Mouse (Mus musculus): ENCODE measurements around the gene Gipr. TPM values are rescaled to one million over a fixed set of nuclear protein-coding genes. Genes with fewer than 3 reads are reported as not detected.

Gipr gene
- polyA plus RNA-seq, 1 experiment from 2014 or later = 3.6 TPM

- Histone ChIP-seq H3K9ac (ENCODE audit: low read depth, low read length) (peak overlapping the region; percentile 74), H3K4me2 (ENCODE audit: low read depth, low read length) (peak overlapping the region; percentile 70), H3K27me3 (replicated peaks; ENCODE audit: control insufficient read depth, insufficient read depth, low read length) (peaks cover 43% of the 10 kb centered on the region), H3K27ac (ENCODE audit: low read length) (no peak overlapping the region), H3K4me1 (ENCODE audit: control insufficient read depth, insufficient read depth, low read length) (peaks cover 24% of the 10 kb centered on the region), H3K36me3 (ENCODE audit: control insufficient read depth, insufficient read depth, low read length) (no peaks in the 10 kb centered on the region), H3K4me3 (ENCODE audit: low read length) (peak overlapping the region; percentile 64), H3K9me3 (ENCODE audit: control insufficient read depth, low read length) (no peaks in the 10 kb centered on the region)
- ATAC-seq = peak; percentile 57
- under 1% methylated on average over 26 of the region's 27 CpGs for WGBS
These were observed 15.0 kb upstream of the Gipr start for GRCm38 (mm10) chr7:19180862-19181429.

- H3K4me3 ChIP-seq (ENCODE audit: low read length) = no peak overlapping the region
- no peaks in the 10 kb centered on the region for H3K36me3 ChIP-seq (ENCODE audit: control insufficient read depth, insufficient read depth, low read length)
- 39% methylated on average over 6 of the region's 6 CpGs for WGBS
- H3K4me1 ChIP-seq (ENCODE audit: control insufficient read depth, insufficient read depth, low read length) = peaks cover 25% of the 10 kb centered on the region
- no peak for ATAC-seq
- H3K27ac ChIP-seq (ENCODE audit: low read length) = no peak overlapping the region
- H3K4me2 ChIP-seq (ENCODE audit: low read depth, low read length) = peak overlapping the region; percentile 38; the same call in 1 of the 2 replicates
- H3K27me3 ChIP-seq (replicated peaks; ENCODE audit: control insufficient read depth, insufficient read depth, low read length) = peaks cover 50% of the 10 kb centered on the region
- H3K9ac ChIP-seq (ENCODE audit: low read depth, low read length) = no peak overlapping the region
- H3K9me3 ChIP-seq (ENCODE audit: control insufficient read depth, low read length) = no peaks in the 10 kb centered on the region
These were observed 14.0 kb upstream of the Gipr start for GRCm38 (mm10) chr7:19179936-19180335.

- Histone ChIP-seq H3K36me3 (ENCODE audit: control insufficient read depth, insufficient read depth, low read length) (no peaks in the 10 kb centered on the region), H3K4me3 (ENCODE audit: low read length) (peak overlapping the region; percentile 30), H3K9me3 (ENCODE audit: control insufficient read depth, low read length) (no peaks in the 10 kb centered on the region), H3K27me3 (replicated peaks; ENCODE audit: control insufficient read depth, insufficient read depth, low read length) (peaks cover 50% of the 10 kb centered on the region), H3K4me1 (ENCODE audit: control insufficient read depth, insufficient read depth, low read length) (peaks cover 21% of the 10 kb centered on the region), H3K9ac (ENCODE audit: low read depth, low read length) (0 out of 2 replicates have a peak overlapping the region, but pooled peaks have one; percentile 10), H3K4me2 (ENCODE audit: low read depth, low read length) (peak overlapping the region; percentile 38), H3K27ac (ENCODE audit: low read length) (no peak overlapping the region)
- peak; percentile 17; the same call in 1 of the 2 replicates for ATAC-seq
- WGBS = under 1% methylated on average over 31 of the region's 32 CpGs
These were observed 13.2 kb upstream of the Gipr start for GRCm38 (mm10) chr7:19179173-19179572.

- WGBS = 7% methylated on average over 27 of the region's 27 CpGs
- H3K9ac ChIP-seq (ENCODE audit: low read depth, low read length) = no peak overlapping the region
- no peaks in the 10 kb centered on the region for H3K36me3 ChIP-seq (ENCODE audit: control insufficient read depth, insufficient read depth, low read length)
- peak overlapping the region; percentile 12; the same call in 1 of the 2 replicates for H3K4me3 ChIP-seq (ENCODE audit: low read length)
- H3K27me3 ChIP-seq (replicated peaks; ENCODE audit: control insufficient read depth, insufficient read depth, low read length) = peaks cover 50% of the 10 kb centered on the region
- no peaks in the 10 kb centered on the region for H3K9me3 ChIP-seq (ENCODE audit: control insufficient read depth, low read length)
- ATAC-seq = no peak
- H3K4me1 ChIP-seq (ENCODE audit: control insufficient read depth, insufficient read depth, low read length) = peaks cover 21% of the 10 kb centered on the region
- H3K27ac ChIP-seq (ENCODE audit: low read length) = no peak overlapping the region
- H3K4me2 ChIP-seq (ENCODE audit: low read depth, low read length) = peak overlapping the region; percentile 38
These were observed 12.6 kb upstream of the Gipr start for GRCm38 (mm10) chr7:19178443-19179092.

GRCm38 (mm10) chr7:19178035-19178434 is 12.1 kb upstream of the Gipr start:
- H3K4me1 ChIP-seq (ENCODE audit: control insufficient read depth, insufficient read depth, low read length) = peaks cover 22% of the 10 kb centered on the region
- no peak overlapping the region for H3K4me3 ChIP-seq (ENCODE audit: low read length)
- H3K9ac ChIP-seq (ENCODE audit: low read depth, low read length) = no peak overlapping the region
- H3K9me3 ChIP-seq (ENCODE audit: control insufficient read depth, low read length) = no peaks in the 10 kb centered on the region
- ATAC-seq = no peak
- 13% methylated on average over 15 of the region's 18 CpGs for WGBS
- peaks cover 50% of the 10 kb centered on the region for H3K27me3 ChIP-seq (replicated peaks; ENCODE audit: control insufficient read depth, insufficient read depth, low read length)
- H3K36me3 ChIP-seq (ENCODE audit: control insufficient read depth, insufficient read depth, low read length) = no peaks in the 10 kb centered on the region
- H3K4me2 ChIP-seq (ENCODE audit: low read depth, low read length) = no peak overlapping the region
- H3K27ac ChIP-seq (ENCODE audit: low read length) = no peak overlapping the region

- no peak overlapping the region for H3K9ac ChIP-seq (ENCODE audit: low read depth, low read length)
- H3K9me3 ChIP-seq (ENCODE audit: control insufficient read depth, low read length) = no peaks in the 10 kb centered on the region
- 73% methylated on average over 7 of the region's 7 CpGs for WGBS
- no peak for ATAC-seq
- no peak overlapping the region for H3K4me3 ChIP-seq (ENCODE audit: low read length)
- H3K27me3 ChIP-seq (replicated peaks; ENCODE audit: control insufficient read depth, insufficient read depth, low read length) = peaks cover 50% of the 10 kb centered on the region
- H3K4me1 ChIP-seq (ENCODE audit: control insufficient read depth, insufficient read depth, low read length) = peaks cover 29% of the 10 kb centered on the region
- H3K4me2 ChIP-seq (ENCODE audit: low read depth, low read length) = no peak overlapping the region
- no peak overlapping the region for H3K27ac ChIP-seq (ENCODE audit: low read length)
- no peaks in the 10 kb centered on the region for H3K36me3 ChIP-seq (ENCODE audit: control insufficient read depth, insufficient read depth, low read length)
These were observed 11.3 kb upstream of the Gipr start for GRCm38 (mm10) chr7:19177216-19177615.

- WGBS = 8% methylated on average over 21 of the region's 21 CpGs
- H3K4me2 ChIP-seq (ENCODE audit: low read depth, low read length) = peak overlapping the region; percentile 12; the same call in 1 of the 2 replicates
- peaks cover 50% of the 10 kb centered on the region for H3K27me3 ChIP-seq (replicated peaks; ENCODE audit: control insufficient read depth, insufficient read depth, low read length)
- no peaks in the 10 kb centered on the region for H3K9me3 ChIP-seq (ENCODE audit: control insufficient read depth, low read length)
- no peaks in the 10 kb centered on the region for H3K36me3 ChIP-seq (ENCODE audit: control insufficient read depth, insufficient read depth, low read length)
- H3K4me3 ChIP-seq (ENCODE audit: low read length) = peak overlapping the region; percentile 24
- H3K9ac ChIP-seq (ENCODE audit: low read depth, low read length) = 0 out of 2 replicates have a peak overlapping the region, but pooled peaks have one; percentile 48
- peaks cover 29% of the 10 kb centered on the region for H3K4me1 ChIP-seq (ENCODE audit: control insufficient read depth, insufficient read depth, low read length)
- no peak overlapping the region for H3K27ac ChIP-seq (ENCODE audit: low read length)
- no peak for ATAC-seq
These were observed 10.6 kb upstream of the Gipr start for GRCm38 (mm10) chr7:19176516-19176947.

GRCm38 (mm10) chr7:19175708-19176515 is 10.0 kb upstream of the Gipr start, which contains the start of gene Eml2:
Gene Eml2, plus strand, starts transcription at chr7:19176421.
- peaks cover 50% of the 10 kb centered on the region for H3K27me3 ChIP-seq (replicated peaks; ENCODE audit: control insufficient read depth, insufficient read depth, low read length)
- no peak within 1 kb of the TSS for H3K27ac ChIP-seq (ENCODE audit: low read length)
- 0 out of 2 replicates have a peak within 1 kb of the TSS, but pooled peaks have one; percentile 48 for H3K9ac ChIP-seq (ENCODE audit: low read depth, low read length)
- H3K4me1 ChIP-seq (ENCODE audit: control insufficient read depth, insufficient read depth, low read length) = peaks cover 25% of the 10 kb centered on the region
- WGBS = 2% methylated on average over 30 of the region's 30 CpGs
- H3K4me3 ChIP-seq (ENCODE audit: low read length) = peak within 1 kb of the TSS; percentile 24
- H3K4me2 ChIP-seq (ENCODE audit: low read depth, low read length) = peak within 1 kb of the TSS; percentile 12; the same call in 1 of the 2 replicates
- H3K36me3 ChIP-seq (ENCODE audit: control insufficient read depth, insufficient read depth, low read length) = no peaks in the 10 kb centered on the region
- H3K9me3 ChIP-seq (ENCODE audit: control insufficient read depth, low read length) = no peaks in the 10 kb centered on the region
- ATAC-seq = peak; percentile 45

- ATAC-seq = peak; percentile 43
These were observed 6.9 kb upstream of the Gipr start for GRCm38 (mm10) chr7:19172874-19173273.

More at GRCm38 (mm10) chr7:19172874-19173273, 6.9 kb upstream of the Gipr start:
- no peaks in the 10 kb centered on the region for H3K36me3 ChIP-seq (ENCODE audit: control insufficient read depth, insufficient read depth, low read length)
- H3K27me3 ChIP-seq (replicated peaks; ENCODE audit: control insufficient read depth, insufficient read depth, low read length) = peaks cover 26% of the 10 kb centered on the region
- peak overlapping the region; percentile 38 for H3K4me3 ChIP-seq (ENCODE audit: low read length)
- no peak overlapping the region for H3K27ac ChIP-seq (ENCODE audit: low read length)
- H3K9ac ChIP-seq (ENCODE audit: low read depth, low read length) = peak overlapping the region; percentile 58
- H3K4me2 ChIP-seq (ENCODE audit: low read depth, low read length) = peak overlapping the region; percentile 50
- H3K4me1 ChIP-seq (ENCODE audit: control insufficient read depth, insufficient read depth, low read length) = peaks cover 13% of the 10 kb centered on the region
- WGBS = 3% methylated on average over 17 of the region's 17 CpGs
- no peaks in the 10 kb centered on the region for H3K9me3 ChIP-seq (ENCODE audit: control insufficient read depth, low read length)

All from intestine, embryonic 16.5 days (tissue).